Mouse (Mus musculus) C2C12 (cell line): ENCODE results near the gene Zfand2a. TPM values are rescaled to one million over a fixed set of nuclear protein-coding genes. Genes with fewer than 3 reads are reported as not detected.

Experiments used
- H3K27me3 ChIP-seq: one replicate; pipeline ENCODE4 v1.6.1; 2011; ENCODE audit not compliant: control insufficient read depth, insufficient read depth, insufficient read length
- H3K36me3 ChIP-seq: one replicate; pipeline ENCODE4 v1.6.1; 2011; ENCODE audit not compliant: control insufficient read depth, insufficient read depth
- H3K4me3 ChIP-seq: one replicate; pipeline ENCODE4 v1.5.1; 2011; ENCODE audit warnings: mild to moderate bottlenecking, control low read depth; ENCODE audit not compliant: poor library complexity, insufficient read depth, severe bottlenecking
- H3K79me2 ChIP-seq: one replicate; pipeline ENCODE4 v1.6.1; 2011; ENCODE audit not compliant: control insufficient read depth, insufficient read depth
- H3K79me3 ChIP-seq: one replicate; pipeline ENCODE4 v1.6.1; 2011; ENCODE audit warnings: low read depth, control low read depth
- H3ac ChIP-seq: one replicate; pipeline ENCODE3; 2011; ENCODE audit warnings: low read depth; ENCODE audit not compliant: control insufficient read depth, insufficient read length
- CEBPB ChIP-seq: IDR thresholded peaks from one replicate; pipeline ENCODE4 v1.6.1; 2011; ENCODE audit warnings: low read depth, mild to moderate bottlenecking, control low read depth, moderate library complexity
- CTCF ChIP-seq: IDR thresholded peaks from one replicate; pipeline ENCODE4 v1.5.1; 2011; ENCODE audit not compliant: control insufficient read depth, insufficient read depth, insufficient read length
- FOSL1 ChIP-seq: IDR thresholded peaks from one replicate; pipeline ENCODE4 v1.8.0; 2011; ENCODE audit warnings: mild to moderate bottlenecking, low read length; ENCODE audit not compliant: poor library complexity, insufficient read depth, severe bottlenecking
- MAX ChIP-seq: IDR thresholded peaks from one replicate; pipeline ENCODE4 v1.6.1; 2011; ENCODE audit warnings: mild to moderate bottlenecking, control low read depth
- MYOD1 ChIP-seq: IDR thresholded peaks from one replicate; pipeline ENCODE4 v1.6.1; 2011; ENCODE audit warnings: low read depth; ENCODE audit not compliant: control insufficient read depth, insufficient read length
- MYOG ChIP-seq: IDR thresholded peaks from one replicate; pipeline ENCODE4 v1.6.1; 2011; ENCODE audit not compliant: control insufficient read depth, insufficient read length; ENCODE audit errors: extremely low read depth
- USF1 ChIP-seq: IDR thresholded peaks from one replicate; pipeline ENCODE4 v1.6.1; 2011; ENCODE audit warnings: low read depth, mild to moderate bottlenecking, control low read depth, moderate library complexity
- polyA plus RNA-seq: library from polyadenylated mRNA; unstranded; fragments of >200 nt; fragmentation: generic; extraction: Trizol; gene quantifications from one replicate; pipeline ENCODE4 v1.2.1, GENCODE M21; 2012; ENCODE audit warnings: missing spikeins

Gene Zfand2a
- polyA plus RNA-seq, 1 experiment: 23.6 TPM

- no peaks in the 10 kb centered on the region for H3K79me3 ChIP-seq
- no peaks in the 10 kb centered on the region for H3K79me2 ChIP-seq
- H3K4me3 ChIP-seq: no peak overlapping the region
- no peak for TF ChIP-seq MYOG
- TF ChIP-seq CTCF: no peak
- no peak for TF ChIP-seq CEBPB
- TF ChIP-seq MAX: no peak
- TF ChIP-seq USF1: no peak
- no peak for TF ChIP-seq FOSL1
- TF ChIP-seq MYOD1: no peak
- H3K36me3 ChIP-seq: no peaks in the 10 kb centered on the region
- no peaks in the 10 kb centered on the region for H3K27me3 ChIP-seq
- H3ac ChIP-seq: no peak overlapping the region
Observed at GRCm38 (mm10) chr5:139432747-139433508, 51.4 kb downstream of the Zfand2a start.

- no peaks in the 10 kb centered on the region for H3K36me3 ChIP-seq
- H3K79me2 ChIP-seq: peaks cover 1% of the 10 kb centered on the region
- no peak overlapping the region for H3K4me3 ChIP-seq
- no peaks in the 10 kb centered on the region for H3K27me3 ChIP-seq
- TF ChIP-seq CEBPB: no peak
- no peak for TF ChIP-seq CTCF
- no peak for TF ChIP-seq MYOG
- no peak for TF ChIP-seq FOSL1
- no peak for TF ChIP-seq MAX
- no peak for TF ChIP-seq MYOD1
- no peak for TF ChIP-seq USF1
- no peak overlapping the region for H3ac ChIP-seq
- no peaks in the 10 kb centered on the region for H3K79me3 ChIP-seq
Observed at GRCm38 (mm10) chr5:139432333-139432732, 52.0 kb downstream of the Zfand2a start.

GRCm38 (mm10) chr5:139429818-139430341 lies 54.5 kb downstream of the Zfand2a start:
- Histone ChIP-seq H3K27me3 (no peaks in the 10 kb centered on the region), H3K79me3 (no peaks in the 10 kb centered on the region), H3K4me3 (no peak overlapping the region), H3K36me3 (no peaks in the 10 kb centered on the region), H3ac (no peak overlapping the region), H3K79me2 (peaks cover 10% of the 10 kb centered on the region)
- TF ChIP-seq USF1 (no peak), MYOD1 (no peak), MYOG (no peak), MAX (no peak), FOSL1 (no peak)

DNA sequence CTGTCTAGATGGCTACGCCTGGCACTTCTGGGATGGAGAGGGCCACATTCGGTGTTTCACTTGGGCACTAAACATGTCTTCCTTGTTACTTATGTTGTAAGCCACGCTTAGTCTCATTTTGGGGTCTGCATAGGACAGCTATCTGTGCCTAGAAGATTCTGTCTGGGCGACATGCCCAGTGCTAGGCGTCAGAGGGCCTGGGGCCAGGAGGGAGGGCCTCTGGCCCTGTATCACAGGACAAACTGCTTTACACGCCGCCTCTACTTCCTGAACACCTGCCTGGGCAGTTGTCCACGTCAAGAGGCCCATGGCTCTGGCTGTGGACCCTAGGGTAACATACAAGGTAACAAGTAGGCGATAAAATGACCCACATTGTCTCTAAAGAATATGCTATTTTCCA lies 56.4 kb downstream of the Zfand2a start:
- TF ChIP-seq USF1 (no peak), MYOG (no peak), CTCF (no peak), MAX (no peak), MYOD1 (no peak), CEBPB (no peak), FOSL1 (no peak)

DNA sequence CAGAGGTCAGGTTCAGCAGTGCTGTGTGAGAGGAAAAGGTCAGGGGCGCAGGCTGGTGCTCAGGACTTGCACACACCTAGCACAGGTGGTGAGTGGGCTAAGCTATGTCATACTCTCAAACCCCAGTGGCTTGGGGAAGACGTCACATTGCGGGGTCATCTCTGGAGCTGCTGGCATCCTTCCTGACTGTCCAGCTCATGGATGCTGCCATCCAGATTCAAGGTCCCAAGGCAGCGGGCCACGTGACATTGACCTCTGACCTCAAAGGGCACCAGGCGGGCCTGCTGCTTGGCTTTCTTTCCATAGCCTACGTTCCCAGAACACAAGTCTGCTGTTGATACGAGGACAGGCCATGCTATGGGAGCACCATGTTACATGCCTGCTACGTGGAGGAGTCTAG lies 57.3 kb downstream of the Zfand2a start:
- H3ac ChIP-seq: no peak overlapping the region
- peaks cover 17% of the 10 kb centered on the region for H3K79me2 ChIP-seq
- H3K4me3 ChIP-seq: no peak overlapping the region
- no peaks in the 10 kb centered on the region for H3K79me3 ChIP-seq
- no peaks in the 10 kb centered on the region for H3K27me3 ChIP-seq
- TF ChIP-seq CEBPB: no peak
- no peak for TF ChIP-seq CTCF
- no peak for TF ChIP-seq MYOD1
- TF ChIP-seq MYOG: no peak
- no peak for TF ChIP-seq MAX
- TF ChIP-seq FOSL1: no peak
- TF ChIP-seq USF1: no peak
- no peaks in the 10 kb centered on the region for H3K36me3 ChIP-seq

More for the DNA sequence above, 56.4 kb downstream of the Zfand2a start:
- Histone ChIP-seq H3ac (no peak overlapping the region), H3K79me2 (peaks cover 17% of the 10 kb centered on the region), H3K36me3 (no peaks in the 10 kb centered on the region), H3K4me3 (no peak overlapping the region), H3K79me3 (no peaks in the 10 kb centered on the region), H3K27me3 (no peaks in the 10 kb centered on the region)
